Mouse (Mus musculus) ES-E14 (cell line): Measurements from ENCODE around the gene Phlda2.

Experiments used
- HCFC1 ChIP-seq: IDR thresholded peaks from 2 replicates; pipeline ENCODE4 v1.6.1; 2012; ENCODE audit warnings: low read length, inconsistent platforms, borderline replicate concordance; ENCODE audit not compliant: insufficient read depth
- MAFK ChIP-seq: IDR thresholded peaks from 2 replicates; pipeline ENCODE4 v1.6.1; 2014; ENCODE audit warnings: mild to moderate bottlenecking, low read depth, low read length, inconsistent platforms; ENCODE audit not compliant: insufficient read depth
- ZNF384 ChIP-seq: IDR thresholded peaks from 2 replicates; pipeline ENCODE4 v1.6.1; 2012; ENCODE audit warnings: low read depth, low read length, inconsistent platforms

- TF ChIP-seq ZNF384, result no peak
- TF ChIP-seq MAFK, result no peak
- no peak for TF ChIP-seq HCFC1
Observed at GRCm38 (mm10) chr7:143500912-143501311, 2.0 kb downstream of the Phlda2 start.
